Mouse (Mus musculus) lung, adult 2 months (tissue): ENCODE measurements around the gene Proca1.

Experiments used
- CTCF ChIP-seq: fragments of 200-500 bp; IDR thresholded peaks from 2 replicates; pipeline ENCODE4 v1.5.1; 2011; ENCODE audit warnings: mild to moderate bottlenecking, low read length, control low read depth; ENCODE audit not compliant: insufficient read depth
- POLR2A ChIP-seq: fragments of 200-500 bp; IDR thresholded peaks from 2 replicates; pipeline ENCODE4 v1.6.1; 2011; ENCODE audit warnings: low read depth, mild to moderate bottlenecking, control low read depth, low read length, borderline replicate concordance; ENCODE audit errors: extremely low read depth

DNA sequence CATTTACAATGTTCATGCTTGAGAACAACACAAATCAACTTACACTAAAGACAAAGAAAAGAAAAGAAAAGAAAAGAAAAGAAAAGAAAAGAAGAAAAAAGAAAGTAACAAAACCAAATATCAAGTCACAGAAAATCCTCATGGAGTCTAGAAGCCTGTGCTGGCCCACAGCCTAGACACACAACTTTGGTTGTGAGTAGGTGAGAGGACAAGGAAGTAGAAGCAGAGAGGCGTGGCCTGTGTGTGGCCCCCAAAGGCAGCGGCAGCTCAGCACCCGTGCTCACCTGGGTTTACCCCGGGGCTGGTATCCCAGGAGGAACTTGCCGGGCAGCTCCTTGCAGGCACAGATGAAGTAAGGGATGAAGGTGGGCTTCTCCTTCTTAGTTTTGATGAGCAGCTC is 18.3 kb downstream of the Proca1 start:
- TF ChIP-seq CTCF (no peak), POLR2A (no peak)
